Mouse (Mus musculus): ENCODE data around the gene Myo1g.

- TF ChIP-seq POLR2A (IDR thresholded peaks at IDR 0.05; ENCODE audit: insufficient read depth, low read depth, low read length) (no peak), EP300 (IDR thresholded peaks at IDR 0.05; ENCODE audit: insufficient read depth, low read depth, low read length) (no peak)
Observed at GRCm38 (mm10) chr11:6497311-6497948, 23.3 kb downstream of the Myo1g start.

Data from heart, adult 2 months (tissue).